Mouse (Mus musculus): ENCODE results near the gene Sik3.

- no peak for TF ChIP-seq CTCF (IDR thresholded peaks at IDR 0.05; ENCODE audit: insufficient read depth, low read length)
- no peak for TF ChIP-seq POLR2A (IDR thresholded peaks at IDR 0.05; ENCODE audit: borderline replicate concordance, extremely low read depth, low read depth, low read length)
Measured at GRCm38 (mm10) chr9:46272070-46272469, 259.4 kb downstream of the Sik3 start.

Measured in lung, adult 2 months (tissue).